Mouse (Mus musculus) olfactory bulb, adult 2 months (tissue): ENCODE data around the gene Fopnl. TPM values are rescaled to one million over a fixed set of nuclear protein-coding genes. Genes with fewer than 3 reads are reported as not detected.

Experiments
- H3K27ac ChIP-seq: fragments of 200-500 bp; 2 replicates; pipeline ENCODE4 v1.5.1; 2012; ENCODE audit warnings: low read depth, low read length; ENCODE audit not compliant: insufficient read depth
- H3K4me1 ChIP-seq: fragments of 200-500 bp; 2 replicates; pipeline ENCODE4 v1.6.1; 2012; ENCODE audit warnings: low read length; ENCODE audit not compliant: control insufficient read depth, insufficient read depth
- H3K4me3 ChIP-seq: fragments of 200-500 bp; 2 replicates; pipeline ENCODE4 v1.5.1; 2012; ENCODE audit warnings: mild to moderate bottlenecking, low read depth, low read length, moderate library complexity; ENCODE audit not compliant: insufficient read depth
- CTCF ChIP-seq: fragments of 200-500 bp; IDR thresholded peaks from 2 replicates; pipeline ENCODE4 v1.5.1; 2012; ENCODE audit warnings: low read depth, mild to moderate bottlenecking, low read length, moderate library complexity; ENCODE audit not compliant: insufficient read depth
- POLR2A ChIP-seq: fragments of 200-500 bp; IDR thresholded peaks from 2 replicates; pipeline ENCODE4 v1.6.1; 2012; ENCODE audit warnings: mild to moderate bottlenecking, low read depth, low read length, moderate library complexity; ENCODE audit not compliant: insufficient read depth
- WGBS: fragments of 180-500 bp; shearing (Covaris S2); methylation state at CpG from one replicate; pipeline ENCODE4 v1.1.7; 2018; 5-methylcytosine and 5-hydroxymethylcytosine counted together
- polyA plus RNA-seq: library from polyadenylated mRNA; stranded (reverse); fragments of >200 nt; gene quantifications from 2 replicates; pipeline ENCODE4 v1.2.4, GENCODE M21; 2012; ENCODE audit warnings: low replicate concordance; ENCODE audit not compliant: missing spikeins, insufficient read depth, insufficient read length

Gene Fopnl
- polyA plus RNA-seq, 1 experiment, result not detected

- Histone ChIP-seq H3K4me1 (no peaks in the 10 kb centered on the region), H3K4me3 (no peak overlapping the region), H3K27ac (no peak overlapping the region)
- WGBS, result 85% methylated on average over 2 of the region's 2 CpGs
- TF ChIP-seq POLR2A (no peak), CTCF (no peak)
Observed at GRCm38 (mm10) chr16:14264504-14264903, 52.7 kb downstream of the Fopnl start.

- Histone ChIP-seq H3K4me3 (no peak overlapping the region), H3K4me1 (no peaks in the 10 kb centered on the region), H3K27ac (no peak overlapping the region)
- TF ChIP-seq POLR2A, result no peak
- TF ChIP-seq CTCF, result no peak
- WGBS, result 81% methylated on average over 6 of the region's 6 CpGs
Observed at GRCm38 (mm10) chr16:14263241-14263640, 54.0 kb downstream of the Fopnl start.

- no peaks in the 10 kb centered on the region for H3K4me1 ChIP-seq
- TF ChIP-seq CTCF (no peak), POLR2A (no peak)
- 90% methylated on average over 1 of the region's 1 CpGs for WGBS
- no peak overlapping the region for H3K27ac ChIP-seq
- H3K4me3 ChIP-seq, result no peak overlapping the region
Observed at GRCm38 (mm10) chr16:14262410-14262809, 54.8 kb downstream of the Fopnl start.

GRCm38 (mm10) chr16:14258856-14259255 is 58.3 kb downstream of the Fopnl start:
- Histone ChIP-seq H3K4me1 (no peaks in the 10 kb centered on the region), H3K4me3 (no peak overlapping the region), H3K27ac (no peak overlapping the region)
- no peak for TF ChIP-seq POLR2A
- TF ChIP-seq CTCF, result no peak
- 72% methylated on average over 2 of the region's 2 CpGs for WGBS

GRCm38 (mm10) chr16:14253586-14253985 is 63.6 kb downstream of the Fopnl start:
- 80% methylated on average over 3 of the region's 3 CpGs for WGBS
- H3K27ac ChIP-seq, result no peak overlapping the region
- no peaks in the 10 kb centered on the region for H3K4me1 ChIP-seq
- no peak overlapping the region for H3K4me3 ChIP-seq
- TF ChIP-seq CTCF (no peak), POLR2A (no peak)

GRCm38 (mm10) chr16:14252877-14253276 is 64.3 kb downstream of the Fopnl start:
- TF ChIP-seq CTCF, result no peak
- no peak for TF ChIP-seq POLR2A
- no peak overlapping the region for H3K4me3 ChIP-seq
- 84% methylated on average over 4 of the region's 4 CpGs for WGBS
- no peaks in the 10 kb centered on the region for H3K4me1 ChIP-seq
- no peak overlapping the region for H3K27ac ChIP-seq

GRCm38 (mm10) chr16:14249913-14250312 is 67.3 kb downstream of the Fopnl start:
- no peak overlapping the region for H3K27ac ChIP-seq
- H3K4me1 ChIP-seq, result no peaks in the 10 kb centered on the region
- H3K4me3 ChIP-seq, result no peak overlapping the region
- TF ChIP-seq POLR2A, result no peak
- no peak for TF ChIP-seq CTCF
- 64% methylated on average over 1 of the region's 1 CpGs for WGBS

Other genes starting within 250 kb of the Fopnl start
- not detected in 2 replicates for gene Nde1, start 154.1 kb downstream of the Fopnl start, polyA plus RNA-seq
- 65.1 TPM in 1 of 2 replicates, not detected in the other for gene Marf1, start 154.1 kb downstream of the Fopnl start, polyA plus RNA-seq
- not detected in 2 replicates for gene Myh11, start 26.0 kb downstream of the Fopnl start, polyA plus RNA-seq
- gene Abcc1, start 44.2 kb upstream of the Fopnl start, polyA plus RNA-seq, result not detected in 2 replicates
- gene A630010A05Rik, start 244.9 kb upstream of the Fopnl start, polyA plus RNA-seq, result not detected in 2 replicates